Mouse (Mus musculus) heart, postnatal 14 days (tissue): ENCODE measurements around the gene Mpl. TPM values are rescaled to one million over a fixed set of nuclear protein-coding genes. Genes with fewer than 3 reads are reported as not detected.

Experiments used
- DNase-seq, 2 experiments: peaks; one replicate each; pipeline ENCODE4 v3.0.0; 2021 to 2022
- intact Hi-C: fragments of 180-260 bp; cut with DNase I; formaldehyde crosslinking; loops from one replicate; pipeline ENCODE4 v1.15.1; 2025
- long read RNA-seq, 2 experiments: library from polyadenylated mRNA; stranded (forward); transcript quantifications; one replicate each; pipeline ENCODE4 v2.0.0; 2021
- total RNA-seq, 2 experiments: library from RNA; stranded (reverse); gene quantifications; 2 replicates each; pipeline ENCODE4 v1.2.3; 2021

Mpl gene
- under 1 TPM; 0.10 to 0.17 TPM for total RNA-seq
- long read RNA-seq, experiment 1, partial matches to known transcripts = 0 of 1 reads
- long read RNA-seq, experiment 1, other reads (novel, unspliced or antisense) = 0 of 1 reads
- long read RNA-seq, experiment 2 = 0 reads

GRCm38 (mm10) chr4:118457345-118457975, at the start of gene Mpl:
Mpl (minus strand) TSS chr4:118457513.
- no peak for DNase-seq
- intact Hi-C loops = no loop called here

- DNase-seq = peak; percentile 24 to 39
- intact Hi-C loops = no loop called here
Measured at GRCm38 (mm10) chr4:118505551-118505950, 48.2 kb upstream of the Mpl start.

GRCm38 (mm10) chr4:118500792-118501191, 43.5 kb upstream of the Mpl start:
- no peak for DNase-seq
- intact Hi-C loops = no loop called here

- intact Hi-C loops = no loop called here
- DNase-seq = peak in 1 of 2 experiments; percentile 33
Measured at GRCm38 (mm10) chr4:118500171-118500724, 42.9 kb upstream of the Mpl start.

- intact Hi-C loops = no loop called here
- no peak for DNase-seq
Measured at GRCm38 (mm10) chr4:118490461-118490860, 33.1 kb upstream of the Mpl start.

- DNase-seq = peak; percentile 60 to 71
- intact Hi-C loops = loop anchor here (5.0 kb wide), 2 partner anchors 42 to 62 kb away; partner anchors contain the start of gene Elovl1
Measured at GRCm38 (mm10) chr4:118489717-118490132, 32.4 kb upstream of the Mpl start, which contains the start of gene Tie1. Tie1 (minus strand) TSS chr4:118490061.

GRCm38 (mm10) chr4:118476773-118477530, 19.6 kb upstream of the Mpl start:
- DNase-seq = no peak
- intact Hi-C loops = loop anchor here (5.0 kb wide), 1 partner anchor 40 kb away; no protein-coding TSS in a partner anchor

- intact Hi-C loops = no loop called here
- no peak for DNase-seq
Measured at GRCm38 (mm10) chr4:118472687-118473086, 15.4 kb upstream of the Mpl start.

GRCm38 (mm10) chr4:118471281-118471680, 14.0 kb upstream of the Mpl start:
- no peak for DNase-seq
- intact Hi-C loops = no loop called here

- DNase-seq = peak in 1 of 2 experiments; percentile 15
- intact Hi-C loops = no loop called here
Measured at GRCm38 (mm10) chr4:118465697-118466163, 8.4 kb upstream of the Mpl start.

GRCm38 (mm10) chr4:118464956-118465355, 7.6 kb upstream of the Mpl start:
- intact Hi-C loops = no loop called here
- DNase-seq = no peak

GRCm38 (mm10) chr4:118446415-118447153, 10.7 kb downstream of the Mpl start:
- intact Hi-C loops = loop anchor here (5.0 kb wide), 2 partner anchors 41 to 71 kb away; no protein-coding TSS in a partner anchor
- DNase-seq = no peak

- intact Hi-C loops = loop anchor here (5.0 kb wide), 2 partner anchors 41 to 71 kb away; no protein-coding TSS in a partner anchor
- peak; percentile 55 to 59 for DNase-seq
Measured at GRCm38 (mm10) chr4:118445781-118446414, 11.4 kb downstream of the Mpl start.

- no peak for DNase-seq
- intact Hi-C loops = loop anchor here (5.0 kb wide), 2 partner anchors 42 to 72 kb away; no protein-coding TSS in a partner anchor
Measured at GRCm38 (mm10) chr4:118445088-118445487, 12.2 kb downstream of the Mpl start.

GRCm38 (mm10) chr4:118437829-118438253, 19.5 kb downstream of the Mpl start:
- peak; percentile 13 to 35 for DNase-seq
- intact Hi-C loops = no loop called here

- intact Hi-C loops = no loop called here
- DNase-seq = peak; percentile 86 to 91
Measured at GRCm38 (mm10) chr4:118436820-118437603, 20.3 kb downstream of the Mpl start, which contains the start of gene Cdc20. Cdc20 (minus strand) TSS chr4:118437352.

GRCm38 (mm10) chr4:118432332-118432731, 25.0 kb downstream of the Mpl start:
- DNase-seq = no peak
- intact Hi-C loops = no loop called here

GRCm38 (mm10) chr4:118429215-118429895, 28.0 kb downstream of the Mpl start:
- intact Hi-C loops = loop anchor here (5.0 kb wide), 1 partner anchor 58 kb away; no protein-coding TSS in a partner anchor

More at GRCm38 (mm10) chr4:118429215-118429895, 28.0 kb downstream of the Mpl start:
- no peak for DNase-seq
